Mouse (Mus musculus): ENCODE data around the gene Proser1.

Gene Proser1

DNA sequence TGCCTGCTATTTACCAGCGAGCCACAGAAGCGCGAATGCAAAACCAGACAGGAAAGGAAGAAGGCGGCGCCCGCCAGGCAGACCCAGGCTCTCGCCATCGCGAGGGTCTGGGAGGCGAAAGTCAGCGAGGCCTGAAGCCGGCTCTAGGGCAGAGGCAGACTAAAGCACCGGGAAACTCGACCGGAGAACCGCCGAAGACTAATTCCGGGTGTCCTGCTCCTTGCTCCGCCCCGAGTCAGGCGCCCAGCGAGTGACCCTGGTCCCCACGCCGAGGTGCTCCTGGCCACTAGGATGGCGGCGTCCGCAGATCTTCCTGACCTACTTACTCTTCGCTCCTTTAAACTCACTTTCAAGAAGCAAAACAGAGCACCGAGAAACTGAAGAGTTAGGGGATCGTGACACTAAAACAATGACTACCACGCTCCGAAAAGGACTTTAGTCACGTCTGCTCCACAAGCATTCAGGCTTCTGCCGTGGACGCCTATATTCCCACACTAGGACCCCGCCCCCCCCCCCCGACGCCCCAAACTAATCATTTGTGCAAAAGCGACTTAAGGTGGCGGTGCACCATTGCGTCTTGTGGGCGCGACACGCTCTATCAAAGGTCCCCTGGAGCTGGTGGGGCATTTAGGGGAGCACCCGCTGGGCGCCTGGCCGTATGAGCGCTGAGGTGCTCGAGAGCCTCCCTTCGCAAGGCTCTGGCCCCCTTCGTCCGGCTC, at the start of gene Proser1, which contains the start of gene Nhlrc3:
TSS of gene Proser1 (plus strand) at position 621 of the 719 bp plus-strand sequence.
TSS of gene Nhlrc3 (minus strand) at position 287 of the 719 bp plus-strand sequence.
- peak; percentile 97 for DNase-seq

DNA sequence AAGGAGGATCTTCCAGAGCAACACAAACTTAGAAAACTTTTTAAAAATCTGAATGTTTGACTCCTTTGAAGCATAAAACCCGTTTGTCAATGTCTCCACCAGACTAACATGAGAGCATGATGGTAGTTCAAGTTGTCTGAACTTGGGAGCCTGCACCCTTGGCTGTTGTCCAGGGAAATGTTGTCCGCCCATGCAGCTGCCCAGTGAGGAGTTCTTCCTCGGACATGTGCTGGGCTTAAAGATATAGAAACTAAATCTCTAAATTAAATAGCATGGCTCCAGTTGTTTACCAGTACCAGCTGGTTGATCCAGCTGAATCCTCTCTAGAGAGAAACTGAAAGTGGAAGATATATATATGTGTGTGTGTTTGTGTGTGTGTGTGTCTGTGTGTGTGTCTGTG, 49.5 kb upstream of the Proser1 start:
- DNase-seq: no peak

DNA sequence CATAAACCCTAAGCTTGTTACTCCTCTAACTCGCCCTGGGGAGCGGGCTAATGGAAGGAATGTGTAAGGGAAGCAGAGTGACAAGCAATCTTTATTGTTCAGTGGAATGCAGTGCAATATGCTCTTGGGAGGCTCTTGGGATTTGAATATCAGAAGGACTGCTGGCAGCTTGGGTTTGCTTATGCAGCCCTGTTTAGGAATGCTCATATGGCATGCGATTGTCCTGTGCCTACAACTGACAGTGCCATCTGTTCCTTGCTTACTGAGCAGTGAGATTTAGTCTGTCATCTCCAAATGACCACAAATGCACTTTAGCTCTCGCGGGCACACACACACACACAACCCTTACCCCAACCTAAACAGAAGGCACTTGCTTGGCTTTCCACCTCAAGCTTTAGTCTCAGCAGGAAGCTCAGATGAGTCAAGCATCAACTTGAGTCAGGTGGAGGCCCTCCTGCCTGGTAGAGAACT, 47.4 kb upstream of the Proser1 start:
- peak; percentile 10 for DNase-seq

DNA sequence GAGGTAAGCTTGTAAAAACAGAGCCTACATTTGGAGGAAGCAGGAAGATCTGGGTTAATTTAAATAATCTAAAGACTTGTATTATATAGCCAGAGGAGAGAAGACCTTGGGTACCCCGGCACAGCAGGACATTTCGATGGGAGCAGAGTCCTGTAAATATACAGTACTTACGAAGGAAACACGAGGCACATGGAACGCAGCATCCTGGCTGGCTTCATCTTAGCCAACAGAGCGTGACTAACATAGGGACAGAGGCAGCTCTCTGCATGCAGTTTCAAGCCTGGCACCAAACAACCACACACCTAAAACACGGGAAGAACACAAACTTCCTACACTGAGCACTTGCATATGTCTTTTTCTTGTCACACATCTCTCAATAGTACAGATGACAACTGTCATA, 45.8 kb upstream of the Proser1 start:
- DNase-seq: no peak

DNA sequence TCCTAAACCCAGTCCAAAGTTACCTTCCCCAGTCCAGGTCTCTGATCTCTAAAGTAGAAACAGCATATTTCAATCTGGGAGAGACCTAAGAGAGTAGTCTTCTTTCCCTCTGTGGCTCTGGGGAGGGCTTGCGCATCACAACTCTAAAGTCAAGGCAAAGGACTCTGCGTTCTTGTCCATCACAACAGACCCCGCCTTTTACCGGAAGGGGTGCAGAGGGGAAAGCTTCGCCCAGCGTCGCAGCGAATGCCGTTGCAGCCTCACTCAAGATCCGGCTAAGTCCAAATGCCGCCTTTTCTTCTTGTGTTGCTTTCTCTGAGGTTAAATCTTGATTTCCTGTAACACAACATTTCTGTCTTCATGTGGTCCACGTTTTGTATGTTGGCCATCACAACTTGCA, 41.8 kb upstream of the Proser1 start:
- no peak for DNase-seq

DNA sequence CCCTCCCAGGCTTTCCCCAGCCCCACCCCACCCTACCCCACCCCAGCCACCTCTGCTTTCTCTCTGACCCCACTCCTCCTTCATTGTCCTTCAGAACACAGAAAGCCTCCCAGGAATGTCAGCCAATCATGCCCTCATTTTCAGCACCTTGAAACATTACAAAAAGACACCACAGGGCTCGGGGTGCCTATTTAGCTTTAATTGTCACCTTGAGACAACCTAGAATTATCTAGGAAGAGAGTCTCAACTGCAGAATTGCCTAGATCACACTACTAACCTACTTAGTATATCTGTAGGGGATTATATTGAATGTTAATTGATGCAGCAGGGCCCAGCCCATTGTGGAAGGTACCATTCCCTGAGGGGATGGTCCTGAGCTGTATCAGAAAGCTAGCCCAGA, 40.8 kb upstream of the Proser1 start:
- DNase-seq: no peak

DNA sequence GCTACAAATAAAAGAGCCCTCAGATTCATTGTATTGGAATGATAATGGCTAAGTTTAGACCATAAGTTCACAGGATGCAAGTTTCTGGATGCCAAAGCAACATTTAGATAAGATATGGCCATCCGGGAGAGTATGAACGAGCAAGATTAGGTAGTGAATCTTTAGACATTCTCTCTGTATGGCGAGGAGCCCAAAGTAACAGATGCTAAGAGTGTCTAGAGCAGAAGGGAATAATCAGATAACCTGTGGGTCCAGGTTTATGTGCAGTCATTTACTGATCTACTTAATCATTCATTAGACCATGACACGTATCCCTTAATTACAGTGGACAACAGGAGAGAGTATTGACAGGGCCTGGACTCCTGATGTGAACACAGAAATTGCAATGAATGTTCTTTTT, 39.9 kb upstream of the Proser1 start:
- no peak for DNase-seq

DNA sequence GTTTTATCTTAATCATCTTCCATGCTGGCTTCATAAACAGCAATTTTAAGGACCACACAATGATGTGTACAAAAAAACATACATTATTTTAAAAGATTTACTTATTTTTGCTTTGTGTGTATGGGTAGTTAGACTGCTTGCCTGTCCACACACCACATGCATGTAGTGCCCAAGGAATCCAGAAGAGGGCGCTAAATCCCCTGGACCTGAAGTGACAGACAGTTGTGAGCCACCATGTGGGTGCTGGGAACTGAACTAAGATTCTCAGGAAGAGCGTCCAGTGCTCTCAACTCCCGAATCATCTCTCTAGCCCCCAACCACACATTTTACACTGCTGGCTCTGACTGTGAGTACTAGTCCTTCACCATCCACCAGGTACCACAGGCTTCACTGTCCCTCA, 28.9 kb upstream of the Proser1 start:
- no peak for DNase-seq

DNA sequence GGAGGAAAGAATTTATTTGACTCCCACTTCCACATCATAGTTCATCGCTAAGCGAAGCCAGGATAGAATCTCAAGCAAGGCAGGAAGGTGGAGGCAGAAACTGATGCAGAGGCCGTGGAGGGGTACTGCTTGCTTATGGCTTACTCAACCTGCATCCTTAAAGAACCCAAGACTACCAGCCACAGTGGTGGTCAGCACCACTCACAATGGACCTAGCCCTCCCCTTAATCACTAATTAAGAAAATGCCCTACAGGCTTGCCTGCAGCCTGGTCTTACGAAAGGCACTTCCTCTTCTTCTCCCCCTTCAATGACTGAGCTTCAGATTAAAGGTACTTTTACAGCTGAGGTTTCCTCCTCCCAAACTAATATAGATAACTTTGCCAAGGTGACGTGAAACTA, 26.9 kb upstream of the Proser1 start:
- DNase-seq: no peak

DNA sequence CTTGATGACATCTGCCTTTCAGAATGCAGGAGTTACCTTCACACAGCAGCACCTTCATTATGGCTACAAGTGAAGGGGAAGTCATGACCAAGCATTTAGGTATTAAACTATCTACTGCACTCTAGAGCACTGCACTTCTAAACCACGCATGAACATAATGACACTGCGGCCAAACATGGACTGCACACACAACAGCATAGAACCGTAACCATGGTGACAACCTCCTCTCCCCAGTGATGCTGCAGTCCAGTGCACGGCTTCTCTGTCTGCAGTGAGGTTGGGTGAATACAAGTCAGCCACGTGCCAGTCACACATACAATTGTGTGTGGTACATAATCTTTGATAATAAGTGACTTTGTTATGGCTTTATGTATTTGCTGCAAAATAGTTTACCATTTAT, 17.9 kb upstream of the Proser1 start:
- DNase-seq: no peak

DNA sequence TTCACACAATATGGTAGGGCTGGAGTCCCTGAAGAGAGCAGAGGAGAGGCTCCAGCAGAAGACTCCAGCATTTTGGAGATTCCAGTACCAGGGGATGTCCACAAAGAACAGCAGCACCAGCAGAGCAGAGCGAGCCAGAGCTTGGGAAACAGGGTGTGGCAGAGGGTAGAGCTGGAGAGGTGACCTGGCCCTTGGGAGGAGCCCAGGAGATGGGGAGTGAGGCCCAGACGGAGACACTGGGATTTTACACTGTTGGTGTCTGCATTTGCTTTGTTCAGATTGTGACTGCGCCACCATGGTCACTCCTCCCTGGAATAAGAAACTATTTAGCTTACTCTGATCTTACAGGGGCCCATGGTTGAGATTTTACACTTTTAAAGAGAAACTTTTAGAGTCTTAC, 16.7 kb upstream of the Proser1 start:
- DNase-seq: no peak

DNA sequence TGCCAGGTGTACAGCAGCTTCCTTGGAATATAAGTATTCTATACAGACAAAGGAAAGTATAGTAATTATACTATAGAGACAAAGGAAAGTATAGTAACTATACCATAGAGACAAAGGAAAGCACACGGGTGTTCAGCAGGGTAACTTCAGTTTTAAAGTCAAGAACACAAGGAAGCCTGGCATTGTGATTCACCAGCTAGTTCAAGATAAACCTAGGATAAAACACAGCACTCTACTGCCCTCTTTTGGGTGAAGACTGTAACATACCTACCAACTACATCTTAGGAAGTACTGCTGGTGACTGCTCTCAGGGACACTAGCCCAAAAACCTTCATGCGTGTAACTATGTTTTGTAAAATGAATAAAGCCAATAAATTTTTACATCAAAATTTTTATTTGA, 15.3 kb upstream of the Proser1 start:
- DNase-seq: no peak

DNA sequence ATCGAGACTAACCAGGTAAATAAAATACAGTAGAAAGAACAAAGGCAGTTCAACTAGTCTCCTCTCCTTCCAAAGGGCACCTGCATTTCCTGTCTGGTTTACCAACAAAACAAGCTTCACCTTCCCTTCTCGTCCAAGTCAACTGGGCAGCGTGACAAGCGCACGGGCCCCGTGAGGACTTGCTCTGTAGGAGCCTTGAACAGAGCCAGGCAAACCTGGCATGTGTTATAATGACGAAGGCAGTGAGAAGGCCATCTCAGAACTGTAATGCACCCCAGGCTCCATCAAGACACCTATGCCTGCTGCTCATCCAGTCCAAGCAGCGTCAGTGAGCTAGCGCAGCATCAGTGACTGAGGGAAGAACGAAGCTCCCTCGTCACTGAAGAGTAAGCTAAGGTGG, 12.8 kb upstream of the Proser1 start:
- DNase-seq: no peak

DNA sequence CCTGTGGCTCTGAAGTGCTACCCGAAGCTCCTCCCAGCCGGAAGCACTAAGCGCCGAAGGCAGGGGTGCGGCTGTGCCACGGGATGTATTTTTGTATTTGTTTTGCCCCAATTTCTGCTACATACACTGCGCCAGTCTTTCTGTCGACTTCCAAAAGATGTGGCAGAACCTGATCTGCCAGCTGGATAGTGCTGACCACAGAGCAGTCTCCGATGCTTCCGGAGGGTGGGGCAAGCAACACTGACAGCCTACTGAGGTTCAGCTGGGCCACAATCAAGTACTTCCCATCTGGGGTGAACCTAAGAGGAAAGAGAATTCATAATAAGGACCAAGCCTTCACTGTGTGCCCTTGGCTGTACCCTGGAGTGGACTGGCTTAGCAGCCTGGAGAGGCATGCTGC, 11.1 kb upstream of the Proser1 start:
- no peak for DNase-seq

DNA sequence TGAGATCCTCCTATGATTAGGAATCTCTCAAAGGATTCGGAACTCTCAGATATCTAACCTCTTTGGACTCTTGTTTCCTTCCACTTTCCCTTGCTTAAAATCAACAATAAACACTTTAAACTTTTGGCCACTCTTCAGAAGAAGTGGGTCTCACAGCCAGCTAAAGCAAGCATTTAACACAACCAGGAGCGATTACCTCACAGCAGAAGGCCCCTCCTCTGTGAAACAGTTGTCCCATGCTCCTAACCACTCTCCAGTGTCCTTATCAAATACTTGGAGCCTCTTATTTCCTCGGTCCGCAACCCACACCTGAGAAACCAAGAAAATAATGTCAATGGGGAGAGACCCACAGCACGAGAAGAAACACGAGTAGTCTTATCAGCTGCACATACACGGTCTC, 10.1 kb upstream of the Proser1 start:
- DNase-seq: no peak

DNA sequence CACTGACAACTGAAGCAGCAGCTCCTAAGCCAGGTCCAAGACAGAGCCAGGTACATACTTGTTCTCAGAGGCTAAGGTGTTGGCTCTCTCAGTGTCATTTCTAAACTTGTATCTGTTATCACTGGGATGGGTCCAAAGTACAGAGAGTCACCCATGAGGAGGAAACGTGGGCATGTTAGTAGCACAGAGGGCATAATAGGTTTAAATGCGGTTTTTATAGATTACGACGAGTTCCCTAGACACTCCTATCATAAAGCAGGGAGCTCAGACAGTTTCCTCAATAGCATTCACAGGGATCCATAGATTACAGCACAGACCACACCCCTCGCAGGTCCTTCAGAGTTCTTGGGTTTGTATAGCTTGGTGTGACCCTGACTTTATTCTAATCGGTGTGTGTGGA, 9.5 kb upstream of the Proser1 start:
- no peak for DNase-seq

DNA sequence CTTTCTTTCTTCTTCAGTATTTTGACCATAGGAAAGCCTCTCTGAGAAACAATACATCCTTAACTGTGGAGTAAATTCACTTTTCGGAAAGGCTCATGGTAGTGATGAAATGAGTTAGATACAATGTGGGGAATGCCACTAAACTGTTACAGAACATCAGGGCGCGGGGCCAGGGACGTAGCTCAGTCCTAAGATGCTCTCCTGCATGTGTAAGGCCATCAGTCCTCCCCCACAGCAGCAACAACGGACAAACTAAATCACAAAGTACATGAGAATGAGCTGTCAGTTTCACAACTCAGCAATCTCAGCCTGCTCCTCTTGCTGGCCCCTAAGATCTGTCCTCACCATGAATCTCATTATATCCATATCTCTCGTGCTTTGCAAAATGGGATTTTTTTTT, 8.9 kb upstream of the Proser1 start:
- no peak for DNase-seq

DNA sequence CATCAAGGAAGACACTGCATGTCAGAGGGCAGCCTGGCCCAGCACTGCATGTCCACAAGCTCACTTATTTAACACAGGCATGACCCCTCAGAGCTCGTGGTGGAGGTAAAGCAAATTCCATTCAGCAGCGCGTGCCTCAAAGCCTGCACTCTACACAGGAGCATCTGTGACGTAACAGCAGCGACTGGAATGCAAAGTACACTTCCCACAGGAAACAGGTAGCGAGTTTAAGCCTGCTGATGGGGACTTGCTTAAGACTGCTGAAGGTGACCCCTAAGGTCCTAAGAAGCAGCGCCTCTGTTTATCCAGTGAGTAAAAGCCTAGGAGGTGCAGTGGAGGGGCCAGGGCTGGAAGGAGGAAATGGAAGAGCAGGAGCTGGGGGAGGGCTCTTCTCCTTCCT, 8.5 kb upstream of the Proser1 start:
- DNase-seq: no peak

DNA sequence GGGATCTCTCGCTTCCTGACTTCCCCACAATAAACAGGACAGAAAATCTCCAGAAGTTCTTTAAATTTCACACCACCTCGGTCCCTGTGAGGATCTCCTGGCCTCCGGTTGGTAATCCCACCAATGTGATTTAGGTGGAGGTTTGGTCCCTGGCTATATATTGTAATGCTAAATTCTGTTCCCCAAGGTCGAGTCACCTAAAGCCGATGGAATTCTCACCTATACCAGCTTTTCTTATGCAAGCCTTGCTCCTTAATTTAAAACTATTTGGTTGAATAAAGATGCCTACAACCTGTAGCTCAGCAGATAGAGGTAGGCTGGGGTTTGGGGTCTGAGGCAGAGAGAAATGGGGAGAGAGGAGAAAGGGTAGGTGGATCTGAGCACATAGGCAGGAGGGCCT, 5.7 kb upstream of the Proser1 start:
- DNase-seq: no peak

DNA sequence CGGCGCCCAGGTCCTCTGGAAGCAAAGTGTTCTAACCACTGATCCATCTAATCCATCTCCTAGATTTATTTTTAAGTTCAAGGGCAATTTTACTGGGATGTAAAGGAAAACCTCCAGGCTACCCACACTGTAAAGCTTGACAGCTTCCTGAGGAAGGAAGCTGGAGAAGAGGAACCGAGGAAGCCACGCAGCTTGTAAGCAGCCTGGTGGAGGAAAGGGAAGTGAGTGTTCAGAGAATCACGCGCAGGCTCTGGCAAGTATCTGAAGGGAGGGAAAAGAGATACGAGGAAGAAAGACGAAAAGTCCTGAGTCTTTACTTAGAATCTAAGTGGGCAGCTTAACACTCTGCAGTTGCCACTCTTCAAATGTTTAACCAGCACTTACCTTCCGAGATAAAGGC, 3.4 kb upstream of the Proser1 start:
- no peak for DNase-seq

DNA sequence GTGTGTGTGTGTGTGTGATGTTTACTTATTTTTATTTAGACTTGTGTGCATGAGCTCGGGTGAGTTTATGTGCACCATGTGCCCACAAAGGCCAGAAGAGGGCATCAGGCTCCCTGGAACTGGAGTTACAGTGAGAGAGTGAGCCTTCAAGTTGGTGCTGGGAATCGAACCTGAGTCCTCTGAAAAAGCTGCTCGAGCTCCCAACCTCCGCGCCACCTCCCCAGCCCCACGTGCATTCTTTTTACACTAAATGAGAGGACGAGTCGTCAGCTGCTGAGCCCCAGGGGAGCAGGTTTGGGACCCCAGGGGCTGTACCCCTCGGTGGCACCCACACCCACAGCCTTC, 793 bp upstream of the Proser1 start:
- no peak for DNase-seq

DNA sequence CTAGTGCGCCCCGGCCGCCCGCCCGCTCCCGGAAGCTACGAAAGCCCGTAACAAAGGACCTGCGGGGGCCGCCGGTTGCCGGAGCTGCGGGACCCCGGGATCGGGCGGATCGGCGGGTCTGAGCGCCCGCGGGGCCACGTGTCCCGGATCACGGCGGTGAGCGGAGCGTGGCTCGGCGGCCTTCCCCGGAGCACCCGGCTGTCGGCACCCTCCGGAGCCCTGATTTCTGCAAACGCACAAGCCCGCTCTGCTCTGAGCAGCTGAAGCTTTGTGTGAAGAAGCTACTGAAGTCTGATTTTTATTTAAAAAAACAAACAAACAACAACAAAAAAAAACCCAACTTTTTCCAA, 274 bp downstream of the Proser1 start:
- DNase-seq: no peak

DNA sequence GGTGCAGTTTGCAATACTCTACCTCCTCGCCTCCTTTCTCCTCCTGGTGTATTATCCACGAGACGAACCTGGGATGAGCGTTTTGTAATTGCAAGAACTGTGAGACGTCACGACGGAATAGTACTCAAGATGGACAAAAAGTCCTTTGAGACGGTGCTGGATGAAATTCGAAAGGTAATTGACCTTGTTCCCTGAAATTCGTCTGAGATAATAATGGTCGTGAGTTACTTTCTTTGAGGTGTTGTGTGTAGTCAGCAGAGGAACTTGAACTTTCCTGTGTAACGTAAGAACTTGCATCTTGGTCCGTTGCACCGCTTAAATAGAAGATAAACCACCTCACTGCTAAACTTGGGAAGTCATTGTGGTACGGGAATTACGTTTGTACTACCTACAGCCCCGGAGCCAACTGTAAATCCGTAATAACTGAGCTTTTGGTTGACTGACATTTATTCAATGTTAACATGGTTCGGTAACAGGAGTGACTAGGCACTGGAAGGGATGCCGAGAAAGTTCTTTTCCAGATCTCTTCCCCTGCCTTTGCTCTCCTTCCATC, 756 bp downstream of the Proser1 start:
- no peak for DNase-seq

DNA sequence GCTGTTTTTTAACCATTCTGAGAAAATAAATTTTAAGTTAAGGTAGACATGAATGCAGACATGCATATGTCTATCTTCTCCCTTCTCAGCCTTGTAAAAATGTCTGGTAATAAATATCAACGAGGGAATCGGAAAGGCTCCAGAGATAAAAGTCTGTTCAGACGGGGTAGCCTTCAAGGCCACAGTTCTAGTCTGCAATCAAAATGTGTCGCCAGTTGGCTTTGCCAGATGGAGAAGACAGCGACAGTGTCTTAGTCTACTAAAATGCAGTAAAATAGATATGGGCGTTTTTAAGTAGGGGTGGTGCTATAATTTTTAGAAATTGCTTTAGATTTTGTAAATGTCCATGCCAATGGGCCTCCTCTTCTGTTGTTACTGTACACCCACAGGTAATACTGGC, 1.9 kb downstream of the Proser1 start:
- DNase-seq: no peak

DNA sequence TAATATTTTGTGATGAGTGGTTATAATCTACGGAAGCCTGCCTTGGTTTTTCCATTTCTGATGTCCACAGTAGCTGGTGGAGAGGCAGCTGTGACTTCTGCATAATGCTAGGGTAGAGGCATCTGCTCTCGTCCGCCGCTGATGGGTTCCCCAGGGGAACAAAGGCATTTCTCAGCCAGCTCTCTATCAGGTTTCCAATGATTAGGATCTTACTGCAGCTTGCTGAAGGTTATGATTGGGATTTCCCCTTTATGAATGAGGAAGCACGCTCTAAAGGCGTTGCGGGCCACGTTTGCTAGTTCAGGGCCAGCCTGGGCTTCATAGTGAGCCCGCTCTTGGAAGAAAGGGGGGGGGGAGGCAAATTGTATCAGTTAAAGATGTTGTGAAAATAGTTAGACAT, 3.0 kb downstream of the Proser1 start:
- DNase-seq: no peak

Measured in right cerebral cortex, postnatal 25 days (tissue).